Mouse (Mus musculus): ENCODE data around the gene Plekhm1.

DNA sequence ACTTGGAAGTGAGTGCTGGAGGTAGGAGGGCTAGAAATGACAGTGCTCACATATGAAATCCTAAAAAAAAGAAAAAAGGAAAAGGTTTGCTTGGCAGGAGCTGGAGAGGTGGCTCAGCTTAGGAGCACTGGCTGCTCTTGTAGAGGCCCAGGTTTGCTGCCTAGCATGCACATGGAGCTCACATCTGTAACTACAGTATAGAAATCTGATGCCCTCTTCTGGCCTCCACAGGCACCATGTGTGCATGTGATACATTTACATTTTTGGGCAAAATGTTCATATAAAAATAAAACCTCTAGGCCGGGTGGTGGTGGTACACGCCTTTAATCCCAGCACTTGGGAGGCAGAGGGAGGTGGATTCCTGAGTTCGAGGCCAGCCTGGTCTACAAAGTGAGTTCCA, 13.4 kb downstream of the Plekhm1 start:
- no peak for TF ChIP-seq CTCF (IDR thresholded peaks at IDR 0.05; ENCODE audit: low read depth, low read length)
- TF ChIP-seq POLR2AphosphoS5 (IDR thresholded peaks at IDR 0.05; ENCODE audit: insufficient replicate concordance, low read depth, low read length), result no peak
- no peak for TF ChIP-seq GATA1 (IDR thresholded peaks at IDR 0.05; ENCODE audit: borderline replicate concordance, low read length)
